Mouse (Mus musculus): ENCODE data around the gene Tmem191c. TPM values are rescaled to one million over a fixed set of nuclear protein-coding genes. Genes with fewer than 3 reads are reported as not detected.

Gene Tmem191c
- total and polyA plus RNA-seq, 3 experiments, result 3.3 to 7.5 TPM; not detected in 1

GRCm38 (mm10) chr16:17316554-17316953, 40.7 kb downstream of the Tmem191c start:
- H3K9me3 ChIP-seq (replicated peaks; ENCODE audit: insufficient read depth, low read length), result no peaks in the 10 kb centered on the region
- no peaks in the 10 kb centered on the region for H3K27me3 ChIP-seq (ENCODE audit: control insufficient read depth in 1 of 2, insufficient read depth in 2 of 2, low read length in 2 of 2)
- no peak overlapping the region for H3K9ac ChIP-seq (ENCODE audit: control insufficient read depth, low read depth, low read length, poor library complexity, severe bottlenecking)
- H3K4me3 ChIP-seq (ENCODE audit: control insufficient read depth in 1 of 2, insufficient read depth in 1 of 2, low read depth in 2 of 2, low read length in 2 of 2), result no peak overlapping the region
- no peak overlapping the region for H3K27ac ChIP-seq (ENCODE audit: control insufficient read depth, low read depth, low read length)
- H3K4me1 ChIP-seq (ENCODE audit: control insufficient read depth in 1 of 2, insufficient read depth in 2 of 2, low read length in 2 of 2), result no peaks in the 10 kb centered on the region
- TF ChIP-seq EP300 (IDR thresholded peaks at IDR 0.05; ENCODE audit: low read depth in 1 of 2, low read length in 2 of 2) (no peak), JUND (IDR thresholded peaks at IDR 0.05; ENCODE audit: low read depth, low read length) (no peak), POLR2A (IDR thresholded peaks at IDR 0.05; ENCODE audit: control insufficient read depth in 1 of 2, insufficient read depth in 1 of 2, low read depth in 1 of 2, low read length in 2 of 2, poor library complexity in 1 of 2) (no peak), MYB (IDR thresholded peaks at IDR 0.05; ENCODE audit: low read depth, low read length) (no peak), POLR2AphosphoS2 (IDR thresholded peaks at IDR 0.05; ENCODE audit: low read length) (no peak)
- H3K36me3 ChIP-seq (ENCODE audit: control insufficient read depth in 1 of 2, insufficient read depth in 2 of 2, low read length in 2 of 2), result no peaks in the 10 kb centered on the region; a peak in 1 of 4 replicates
- no peaks in the 10 kb centered on the region for H3K79me2 ChIP-seq (ENCODE audit: control insufficient read depth, insufficient read depth, low read length, poor library complexity)
- DNase-seq (ENCODE audit: low read depth, low spot score), result no peak

DNA sequence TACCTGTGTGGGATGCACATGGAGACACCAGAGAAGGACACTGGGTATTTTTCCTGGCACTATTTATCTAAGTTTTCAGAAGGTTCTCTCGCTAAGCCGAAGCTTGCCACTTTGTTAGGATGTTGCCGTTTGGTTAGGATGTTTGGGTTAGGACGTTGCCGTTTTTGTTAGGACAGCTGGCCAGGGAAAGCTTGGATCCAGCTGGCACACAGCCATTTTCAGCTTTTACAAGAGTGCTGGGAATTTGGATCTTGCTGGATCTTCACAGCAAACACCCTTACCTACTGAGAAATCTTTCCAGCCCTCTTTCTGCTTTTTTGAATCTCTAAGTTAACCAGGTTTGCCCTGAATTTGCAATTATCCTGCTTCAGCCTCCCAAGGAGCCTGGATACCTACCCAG, 45.6 kb downstream of the Tmem191c start:
- no peaks in the 10 kb centered on the region; a peak in 1 of 4 replicates for H3K36me3 ChIP-seq (ENCODE audit: control insufficient read depth in 1 of 2, insufficient read depth in 2 of 2, low read length in 2 of 2)

GRCm38 (mm10) chr16:17324745-17325144, 48.9 kb downstream of the Tmem191c start:
- no peaks in the 10 kb centered on the region for H3K79me2 ChIP-seq (ENCODE audit: control insufficient read depth, insufficient read depth, low read length, poor library complexity)
- H3K9ac ChIP-seq (ENCODE audit: control insufficient read depth, low read depth, low read length, poor library complexity, severe bottlenecking), result no peak overlapping the region
- DNase-seq (ENCODE audit: low read depth, low spot score), result no peak
- no peaks in the 10 kb centered on the region for H3K9me3 ChIP-seq (replicated peaks; ENCODE audit: insufficient read depth, low read length)
- no peak for TF ChIP-seq ZMIZ1 (IDR thresholded peaks at IDR 0.05; ENCODE audit: low read depth, low read length)
- peaks cover 0 to 2% of the 10 kb centered on the region in 2 experiments; a peak in 1 of 4 replicates for H3K4me1 ChIP-seq (ENCODE audit: control insufficient read depth in 1 of 2, insufficient read depth in 2 of 2, low read length in 2 of 2)
- H3K27ac ChIP-seq (ENCODE audit: control insufficient read depth, low read depth, low read length), result no peak overlapping the region
- no peaks in the 10 kb centered on the region for H3K27me3 ChIP-seq (ENCODE audit: control insufficient read depth in 1 of 2, insufficient read depth in 2 of 2, low read length in 2 of 2)
- H3K36me3 ChIP-seq (ENCODE audit: control insufficient read depth in 1 of 2, insufficient read depth in 2 of 2, low read length in 2 of 2), result no peaks in the 10 kb centered on the region
- no peak overlapping the region for H3K4me3 ChIP-seq (ENCODE audit: control insufficient read depth in 1 of 2, insufficient read depth in 1 of 2, low read depth in 2 of 2, low read length in 2 of 2)

More for the DNA sequence above, 45.6 kb downstream of the Tmem191c start:
- TF ChIP-seq MYB (IDR thresholded peaks at IDR 0.05; ENCODE audit: low read depth, low read length) (no peak), RCOR1 (IDR thresholded peaks at IDR 0.05; ENCODE audit: low read depth, low read length) (no peak), E2F4 (IDR thresholded peaks at IDR 0.05; ENCODE audit: borderline replicate concordance, low read depth, low read length) (no peak), GABPA (IDR thresholded peaks at IDR 0.05; ENCODE audit: low read depth, low read length) (no peak), SMC3 (IDR thresholded peaks at IDR 0.05; ENCODE audit: low read depth, low read length) (no peak), MXI1 (IDR thresholded peaks at IDR 0.05; ENCODE audit: low read depth, low read length) (no peak), BHLHE40 (IDR thresholded peaks at IDR 0.05; ENCODE audit: borderline replicate concordance, low read depth, low read length) (no peak), GATA1 (IDR thresholded peaks at IDR 0.05; ENCODE audit: low read depth, low read length) (no peak), MEF2A (IDR thresholded peaks at IDR 0.05; ENCODE audit: extremely low read depth, insufficient replicate concordance, low read depth, low read length, poor library complexity, severe bottlenecking) (no peak), MYC (IDR thresholded peaks at IDR 0.05; ENCODE audit: low read depth, low read length) (no peak), ZC3H11A (IDR thresholded peaks at IDR 0.05; ENCODE audit: low read depth, low read length) (no peak), MAX (IDR thresholded peaks at IDR 0.05; ENCODE audit: low read length) (no peak), SIN3A (IDR thresholded peaks at IDR 0.05; ENCODE audit: low read length) (no peak), EP300 (IDR thresholded peaks at IDR 0.05; ENCODE audit: low read depth in 1 of 2, low read length in 2 of 2) (no peak), RAD21 (IDR thresholded peaks at IDR 0.05; ENCODE audit: low read depth, low read length) (no peak), USF2 (IDR thresholded peaks at IDR 0.05; ENCODE audit: borderline replicate concordance in 1 of 2, insufficient read depth in 1 of 2, low read depth in 1 of 2, low read length in 2 of 2) (no peak), TBP (IDR thresholded peaks at IDR 0.05; ENCODE audit: low read depth, low read length) (no peak), CHD1 (IDR thresholded peaks at IDR 0.05; ENCODE audit: low read depth, low read length) (no peak), NRF1 (IDR thresholded peaks at IDR 0.05; ENCODE audit: insufficient read depth, low read depth, low read length, poor library complexity, severe bottlenecking) (no peak), UBTF (IDR thresholded peaks at IDR 0.05; ENCODE audit: borderline replicate concordance, insufficient read depth, low read depth, low read length) (no peak)
- H3K9me3 ChIP-seq (replicated peaks; ENCODE audit: insufficient read depth, low read length), result no peaks in the 10 kb centered on the region
- no peak overlapping the region for H3K4me3 ChIP-seq (ENCODE audit: control insufficient read depth in 1 of 2, insufficient read depth in 1 of 2, low read depth in 2 of 2, low read length in 2 of 2)
- no peaks in the 10 kb centered on the region for H3K4me1 ChIP-seq (ENCODE audit: control insufficient read depth in 1 of 2, insufficient read depth in 2 of 2, low read length in 2 of 2)
- H3K9ac ChIP-seq (ENCODE audit: control insufficient read depth, low read depth, low read length, poor library complexity, severe bottlenecking), result no peak overlapping the region
- no peaks in the 10 kb centered on the region for H3K27me3 ChIP-seq (ENCODE audit: control insufficient read depth in 1 of 2, insufficient read depth in 2 of 2, low read length in 2 of 2)
- H3K79me2 ChIP-seq (ENCODE audit: control insufficient read depth, insufficient read depth, low read length, poor library complexity), result no peaks in the 10 kb centered on the region
- H3K27ac ChIP-seq (ENCODE audit: control insufficient read depth, low read depth, low read length), result no peak overlapping the region
- DNase-seq (ENCODE audit: low read depth, low spot score), result no peak

Data from MEL (cell line).